Mouse (Mus musculus) heart, embryonic 15.5 days (tissue): Measurements from ENCODE around the gene Tppp2. TPM values are rescaled to one million over a fixed set of nuclear protein-coding genes. Genes with fewer than 3 reads are reported as not detected.
"Not testable (repeated sequence)": the region's sequence is repeated elsewhere in the genome, so short reads cannot be mapped to it uniquely, and the experiment has no call there.

Source experiments
- ATAC-seq: fragments of 200-750 bp; cut with Nextera tagmentation; replicated peaks from 2 replicates; pipeline ENCODE4 v1.8.0; 2017; ENCODE audit warnings: low read depth, moderate TSS enrichment; ENCODE audit not compliant: insufficient number of reproducible peaks, insufficient read depth, low FRiP score
- H3K27ac ChIP-seq: fragments of 300-500 bp; sonication (generic); 2 replicates; pipeline ENCODE4 v1.5.1; 2015; ENCODE audit warnings: mild to moderate bottlenecking, inconsistent platforms
- H3K27me3 ChIP-seq: fragments of 300-500 bp; sonication (generic); 2 replicates; pipeline ENCODE4 v1.6.1; 2015; ENCODE audit warnings: inconsistent platforms
- H3K36me3 ChIP-seq: fragments of 300-500 bp; sonication (generic); 2 replicates; pipeline ENCODE4 v1.6.1; 2015; ENCODE audit warnings: mild to moderate bottlenecking, inconsistent platforms
- H3K4me1 ChIP-seq: fragments of 300-500 bp; sonication (generic); replicated peaks from 2 replicates; pipeline ENCODE4 v1.6.1; 2015; ENCODE audit warnings: inconsistent platforms
- H3K4me2 ChIP-seq: fragments of 300-500 bp; sonication (generic); 2 replicates; pipeline ENCODE4 v1.6.1; 2015; ENCODE audit warnings: inconsistent platforms, mild to moderate bottlenecking, moderate library complexity
- H3K4me3 ChIP-seq: fragments of 300-500 bp; sonication (generic); 2 replicates; pipeline ENCODE4 v1.5.1; 2015; ENCODE audit warnings: mild to moderate bottlenecking, inconsistent platforms
- H3K9ac ChIP-seq: fragments of 300-500 bp; sonication (generic); 2 replicates; pipeline ENCODE4 v1.6.1; 2015; ENCODE audit warnings: mild to moderate bottlenecking, inconsistent platforms
- H3K9me3 ChIP-seq: fragments of 300-500 bp; sonication (generic); replicated peaks from 2 replicates; pipeline ENCODE4 v1.6.1; 2016; ENCODE audit warnings: inconsistent platforms
- WGBS: fragments of 180-500 bp; shearing (Covaris S2); methylation state at CpG from one replicate; pipeline ENCODE4 v1.1.7; 2015; ENCODE audit warnings: mixed read lengths; 5-methylcytosine and 5-hydroxymethylcytosine counted together
- polyA plus RNA-seq: library from polyadenylated mRNA; unstranded; fragments of >200 nt; fragmentation: Nextera tagmentation; extraction: Ambion mirVana; gene quantifications from 2 replicates; pipeline ENCODE4 v1.2.1, GENCODE M21; 2015

Tppp2 gene
- polyA plus RNA-seq, 1 experiment from 2014 or later = not detected

DNA sequence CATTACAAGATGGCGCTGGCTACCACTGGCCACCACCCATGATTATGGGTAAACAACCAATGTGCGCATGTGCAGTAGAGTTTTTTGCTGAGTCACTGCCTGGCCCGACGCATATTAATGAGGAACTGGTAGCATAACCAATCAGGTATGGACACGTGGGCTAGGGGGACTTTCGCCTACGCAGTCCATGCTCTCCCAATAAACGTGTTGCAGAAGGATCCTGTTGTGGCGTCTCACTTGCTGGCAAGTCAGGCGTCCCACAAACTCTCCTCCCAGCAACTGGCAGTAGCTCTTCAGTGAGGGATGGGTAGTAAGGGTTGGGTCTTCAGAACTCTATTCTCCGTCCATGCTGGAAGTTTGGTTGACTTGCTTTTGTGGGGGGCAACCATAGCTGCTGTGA is 8.7 kb downstream of the Tppp2 start:
- WGBS = 91% methylated on average over 11 of the region's 11 CpGs
- not testable (repeated sequence) for H3K27me3 ChIP-seq, H3K9ac ChIP-seq, H3K4me2 ChIP-seq, ATAC-seq, H3K9me3 ChIP-seq, H3K36me3 ChIP-seq, H3K27ac ChIP-seq, H3K4me3 ChIP-seq
- H3K4me1 ChIP-seq = peaks cover 20% of the 10 kb centered on the region

DNA sequence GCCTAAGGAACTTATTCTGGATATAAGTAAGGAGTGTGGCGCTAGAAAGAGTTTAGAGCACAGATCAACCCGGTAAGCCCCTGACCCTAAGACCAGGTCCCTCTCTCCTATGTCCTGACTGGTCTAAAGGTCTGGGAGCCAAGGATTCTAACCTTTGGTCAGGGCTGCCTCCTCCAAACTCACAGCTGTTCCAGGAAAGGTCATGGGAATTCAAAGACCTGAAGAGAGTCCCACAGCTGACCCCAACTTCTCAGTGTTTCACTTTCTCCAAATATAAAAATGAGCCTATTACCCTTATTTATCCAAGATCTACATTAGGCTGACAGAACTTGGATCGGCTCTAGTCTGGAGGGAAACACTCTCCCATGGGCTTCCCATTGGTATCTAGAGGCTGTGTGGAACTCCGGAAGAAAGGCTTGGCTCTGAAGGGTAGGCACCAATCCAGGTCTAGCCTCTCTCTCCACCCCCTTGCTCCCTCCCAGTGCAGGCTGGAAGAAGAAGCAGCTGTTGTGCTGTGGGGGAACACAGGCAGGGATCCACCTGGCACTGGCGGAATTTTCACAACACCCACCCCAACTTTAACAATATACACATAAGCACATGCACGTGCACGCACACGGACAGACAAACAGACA is 11.2 kb downstream of the Tppp2 start:
- Histone ChIP-seq H3K9ac (no peak overlapping the region), H3K27me3 (no peaks in the 10 kb centered on the region), H3K4me2 (no peak overlapping the region), H3K9me3 (peaks cover 3% of the 10 kb centered on the region; the same call in 1 of the 2 replicates), H3K4me1 (peaks cover 5% of the 10 kb centered on the region; the same call in 1 of the 2 replicates), H3K4me3 (no peak overlapping the region), H3K27ac (peak overlapping the region; percentile 52), H3K36me3 (no peaks in the 10 kb centered on the region)
- peak; percentile 57 for ATAC-seq
- WGBS = 68% methylated on average over 8 of the region's 8 CpGs

DNA sequence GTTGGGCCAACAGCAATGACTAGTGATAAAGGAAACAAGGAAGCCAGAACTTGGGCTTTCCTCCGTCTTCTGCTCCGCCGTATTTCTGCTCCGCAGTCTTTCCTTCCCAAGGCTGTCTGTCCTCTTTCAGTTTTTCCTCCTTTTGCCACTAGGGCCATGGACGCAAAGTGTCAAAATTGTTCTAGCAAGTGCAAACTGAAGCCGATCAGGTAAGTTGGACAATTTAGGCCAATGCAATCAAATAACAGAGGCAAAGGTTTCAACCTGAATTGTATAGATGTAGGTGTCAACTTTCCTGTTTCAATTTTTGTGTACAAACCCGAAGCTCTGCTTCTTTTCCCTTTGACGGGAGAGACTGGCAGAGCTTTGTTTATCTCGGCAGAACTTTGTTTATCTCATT is 11.7 kb downstream of the Tppp2 start:
- Histone ChIP-seq H3K27me3 (no peaks in the 10 kb centered on the region), H3K4me2 (no peak overlapping the region), H3K36me3 (no peaks in the 10 kb centered on the region), H3K9ac (no peak overlapping the region), H3K27ac (peak overlapping the region; percentile 28; the same call in 1 of the 2 replicates), H3K9me3 (peaks cover 3% of the 10 kb centered on the region; the same call in 1 of the 2 replicates), H3K4me3 (no peak overlapping the region), H3K4me1 (peaks cover 5% of the 10 kb centered on the region; the same call in 1 of the 2 replicates)
- WGBS = 56% methylated on average over 9 of the region's 9 CpGs
- ATAC-seq = no peak

GRCm38 (mm10) chr14:51930824-51931223 is 12.6 kb downstream of the Tppp2 start:
- Histone ChIP-seq H3K27ac (no peak overlapping the region), H3K36me3 (no peaks in the 10 kb centered on the region), H3K4me2 (no peak overlapping the region), H3K9me3 (peaks cover 3% of the 10 kb centered on the region; the same call in 1 of the 2 replicates), H3K4me1 (peaks cover 5% of the 10 kb centered on the region; the same call in 1 of the 2 replicates), H3K4me3 (no peak overlapping the region), H3K27me3 (no peaks in the 10 kb centered on the region), H3K9ac (no peak overlapping the region)
- 25% methylated on average over 5 of the region's 5 CpGs for WGBS
- ATAC-seq = peak; percentile 69

- Histone ChIP-seq H3K36me3 (no peaks in the 10 kb centered on the region), H3K4me3 (no peak overlapping the region), H3K27ac (no peak overlapping the region), H3K27me3 (no peaks in the 10 kb centered on the region), H3K9ac (no peak overlapping the region), H3K4me1 (peaks cover 5% of the 10 kb centered on the region; the same call in 1 of the 2 replicates), H3K4me2 (no peak overlapping the region), H3K9me3 (peaks cover 3% of the 10 kb centered on the region; the same call in 1 of the 2 replicates)
- WGBS = 58% methylated on average over 10 of the region's 10 CpGs
- ATAC-seq = no peak
Observed at GRCm38 (mm10) chr14:51932092-51933020, 14.1 kb downstream of the Tppp2 start.

GRCm38 (mm10) chr14:51939005-51939404 is 20.8 kb downstream of the Tppp2 start:
- no peak overlapping the region for H3K27ac ChIP-seq
- 83% methylated on average over 9 of the region's 9 CpGs for WGBS

DNA sequence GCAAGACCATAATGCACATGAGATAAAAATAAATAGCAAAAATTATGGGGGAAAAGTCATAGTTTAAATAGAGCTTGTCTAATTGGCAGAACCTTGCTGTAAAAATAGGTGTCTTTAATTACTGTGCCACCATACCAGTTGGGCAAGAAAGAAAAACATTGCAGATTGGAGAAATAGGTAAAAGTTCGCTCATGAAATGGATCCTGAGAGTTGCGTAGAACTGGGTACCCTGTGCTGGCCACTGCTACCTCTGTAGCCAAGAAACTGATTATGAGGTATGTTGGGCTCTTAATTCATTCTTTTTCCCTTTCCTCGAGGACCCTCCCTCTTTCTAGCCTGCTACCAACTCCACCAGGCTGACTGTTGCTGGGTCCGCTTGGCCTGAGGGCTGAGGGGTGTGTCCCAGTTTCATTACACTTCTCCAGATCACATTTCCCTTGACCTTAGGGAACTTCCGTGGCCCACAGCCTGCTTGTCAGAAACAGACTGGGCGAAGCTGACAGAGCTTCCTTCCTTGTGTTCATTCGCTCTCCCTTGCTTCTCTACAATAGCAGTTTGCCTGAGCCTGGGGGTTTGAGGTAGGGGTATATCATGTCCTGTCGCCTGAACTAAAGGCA is 22.8 kb downstream of the Tppp2 start:
- no peak for ATAC-seq
- no peak overlapping the region for H3K27ac ChIP-seq

More at GRCm38 (mm10) chr14:51939005-51939404, 20.8 kb downstream of the Tppp2 start:
- Histone ChIP-seq H3K4me2 (no peak overlapping the region), H3K4me1 (0 out of 2 replicates have a peak, but pooled peaks cover 3% of the 10 kb centered on the region), H3K36me3 (no peaks in the 10 kb centered on the region), H3K9ac (no peak overlapping the region), H3K4me3 (no peak overlapping the region), H3K9me3 (peaks cover 3% of the 10 kb centered on the region; the same call in 1 of the 2 replicates), H3K27me3 (no peaks in the 10 kb centered on the region)
- ATAC-seq = no peak

DNA sequence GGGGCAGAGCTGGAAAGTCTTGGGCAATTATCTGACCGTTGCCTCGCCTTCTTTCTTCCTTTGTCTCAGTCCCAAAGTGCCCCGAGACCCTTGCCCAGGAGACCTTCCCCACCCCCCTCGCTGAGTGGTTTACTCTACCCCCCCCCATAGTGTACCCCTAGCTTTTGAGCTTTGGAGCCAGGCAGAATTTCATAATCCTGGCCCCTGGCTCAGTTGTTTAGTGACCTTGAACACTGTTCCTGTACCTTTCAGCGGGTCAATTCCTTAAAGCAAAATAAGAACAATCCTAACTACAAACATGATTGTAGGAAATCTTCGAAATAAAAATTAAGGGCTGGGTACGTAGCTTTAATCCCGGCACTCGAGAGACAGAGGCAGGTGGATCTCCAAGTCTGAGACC is 23.4 kb downstream of the Tppp2 start:
- H3K9me3 ChIP-seq = no peaks in the 10 kb centered on the region
- no peaks in the 10 kb centered on the region for H3K27me3 ChIP-seq
- H3K27ac ChIP-seq = no peak overlapping the region
- ATAC-seq = no peak
- 0 out of 2 replicates have a peak, but pooled peaks cover 3% of the 10 kb centered on the region for H3K4me1 ChIP-seq
- H3K9ac ChIP-seq = no peak overlapping the region
- no peaks in the 10 kb centered on the region for H3K36me3 ChIP-seq
- H3K4me3 ChIP-seq = no peak overlapping the region
- no peak overlapping the region for H3K4me2 ChIP-seq
- WGBS = 76% methylated on average over 9 of the region's 9 CpGs

More for the DNA sequence above, 22.8 kb downstream of the Tppp2 start:
- Histone ChIP-seq H3K4me2 (no peak overlapping the region), H3K36me3 (no peaks in the 10 kb centered on the region), H3K4me1 (0 out of 2 replicates have a peak, but pooled peaks cover 3% of the 10 kb centered on the region), H3K27me3 (no peaks in the 10 kb centered on the region), H3K9me3 (no peaks in the 10 kb centered on the region), H3K4me3 (no peak overlapping the region), H3K9ac (no peak overlapping the region)
- WGBS = 45% methylated on average over 8 of the region's 8 CpGs

DNA sequence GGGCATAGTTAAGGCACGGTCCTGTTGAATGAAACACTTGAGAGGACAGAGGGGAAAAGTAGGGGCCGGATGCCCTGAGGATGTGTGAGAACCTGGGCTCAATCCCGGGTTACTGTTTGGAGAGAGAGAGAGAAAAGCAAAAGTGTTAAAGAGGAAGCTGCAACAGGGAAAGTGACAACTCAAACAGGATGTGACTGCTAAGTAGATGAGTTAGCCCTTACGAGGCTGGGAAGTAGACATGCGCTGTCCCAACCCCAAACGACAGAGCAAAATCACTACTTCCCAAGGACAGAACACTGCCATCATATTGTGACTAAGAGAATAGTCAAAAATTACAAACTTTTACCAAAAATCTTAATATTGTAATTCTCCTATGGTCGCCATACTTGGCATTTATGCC is 24.0 kb downstream of the Tppp2 start:
- no peak for ATAC-seq
- Histone ChIP-seq H3K9ac (no peak overlapping the region), H3K4me2 (no peak overlapping the region), H3K9me3 (no peaks in the 10 kb centered on the region), H3K4me1 (0 out of 2 replicates have a peak, but pooled peaks cover 3% of the 10 kb centered on the region), H3K4me3 (no peak overlapping the region), H3K27me3 (no peaks in the 10 kb centered on the region), H3K27ac (no peak overlapping the region), H3K36me3 (no peaks in the 10 kb centered on the region)
- WGBS = 50% methylated on average over 7 of the region's 7 CpGs

DNA sequence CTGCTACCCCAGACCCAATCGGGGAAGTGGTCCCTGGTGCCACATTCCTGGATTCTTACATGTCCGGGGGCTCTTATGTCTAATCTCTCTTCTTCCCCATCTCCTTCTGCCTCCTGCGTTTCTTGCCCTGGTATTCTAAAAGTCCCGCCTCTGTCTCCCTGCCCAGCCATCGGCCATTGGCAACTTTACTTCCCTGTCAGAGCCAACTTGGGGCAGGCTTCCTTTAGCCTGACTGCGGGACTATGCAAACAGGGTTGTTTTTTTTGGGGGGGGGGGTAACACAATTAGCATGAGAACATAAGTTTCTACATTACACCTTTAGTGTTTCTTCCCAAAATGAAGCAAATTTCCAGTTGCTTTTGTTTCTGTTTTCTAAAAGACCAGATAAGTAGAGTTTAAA is 25.1 kb downstream of the Tppp2 start:
- Histone ChIP-seq H3K4me2 (no peak overlapping the region), H3K9ac (no peak overlapping the region), H3K4me1 (0 out of 2 replicates have a peak, but pooled peaks cover 3% of the 10 kb centered on the region), H3K9me3 (no peaks in the 10 kb centered on the region), H3K36me3 (no peaks in the 10 kb centered on the region), H3K27ac (no peak overlapping the region), H3K4me3 (no peak overlapping the region), H3K27me3 (no peaks in the 10 kb centered on the region)
- WGBS = 61% methylated on average over 6 of the region's 6 CpGs
- ATAC-seq = no peak

DNA sequence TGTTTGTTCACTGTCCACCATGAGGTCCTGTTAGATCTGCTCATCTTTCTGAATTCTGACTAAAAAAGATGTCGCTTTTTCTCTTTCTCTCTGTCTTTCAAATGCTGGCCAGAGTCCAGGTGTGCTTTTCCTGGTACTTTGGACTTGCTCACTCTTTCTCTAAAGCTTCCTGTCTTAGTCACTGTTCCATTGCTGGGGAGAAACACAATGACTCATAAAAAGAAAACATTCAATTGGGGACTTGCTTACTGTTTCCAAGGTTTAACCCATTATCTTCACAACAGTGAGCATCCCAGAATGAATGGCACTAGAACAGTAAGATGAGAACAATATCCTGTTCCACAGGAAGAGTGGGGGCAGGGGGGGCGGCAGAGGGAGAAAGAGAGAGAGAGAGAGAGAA is 42.1 kb downstream of the Tppp2 start:
- WGBS = 76% methylated on average over 2 of the region's 2 CpGs
- no peaks in the 10 kb centered on the region for H3K36me3 ChIP-seq
- H3K27ac ChIP-seq = no peak overlapping the region
- no peak overlapping the region for H3K9ac ChIP-seq
- H3K27me3 ChIP-seq = no peaks in the 10 kb centered on the region
- no peak for ATAC-seq
- no peaks in the 10 kb centered on the region for H3K9me3 ChIP-seq
- H3K4me2 ChIP-seq = no peak overlapping the region
- H3K4me3 ChIP-seq = no peak overlapping the region
- no peaks in the 10 kb centered on the region; the same call in 1 of the 2 replicates for H3K4me1 ChIP-seq
